Mouse (Mus musculus) midbrain, embryonic 16.5 days (tissue): Measurements from ENCODE around the gene Itga9. TPM values are rescaled to one million over a fixed set of nuclear protein-coding genes. Genes with fewer than 3 reads are reported as not detected.

Experiments
- ATAC-seq: fragments of 200-750 bp; cut with Nextera tagmentation; 2 replicates; pipeline ENCODE4 v1.8.0; 2017; ENCODE audit warnings: moderate TSS enrichment
- H3K27ac ChIP-seq: fragments of 300-500 bp; sonication (generic); 2 replicates; pipeline ENCODE4 v1.5.1; 2014; ENCODE audit warnings: mild to moderate bottlenecking, low read length, mixed read lengths
- H3K27me3 ChIP-seq: fragments of 300-500 bp; sonication (generic); 2 replicates; pipeline ENCODE4 v1.6.1; 2014; ENCODE audit warnings: low read depth, low read length, mixed read lengths; ENCODE audit not compliant: control insufficient read depth, insufficient read depth
- H3K36me3 ChIP-seq: fragments of 300-500 bp; sonication (generic); 2 replicates; pipeline ENCODE4 v1.6.1; 2014; ENCODE audit warnings: mild to moderate bottlenecking, low read length, moderate library complexity, mixed read lengths; ENCODE audit not compliant: control insufficient read depth, insufficient read depth
- H3K4me1 ChIP-seq: fragments of 300-500 bp; sonication (generic); 2 replicates; pipeline ENCODE4 v1.6.1; 2014; ENCODE audit warnings: mild to moderate bottlenecking, low read length, mixed read lengths; ENCODE audit not compliant: control insufficient read depth, insufficient read depth
- H3K4me2 ChIP-seq: fragments of 300-500 bp; sonication (generic); 2 replicates; pipeline ENCODE4 v1.6.1; 2014; ENCODE audit warnings: mild to moderate bottlenecking, low read length, mixed read lengths
- H3K4me3 ChIP-seq: fragments of 300-500 bp; sonication (generic); 2 replicates; pipeline ENCODE4 v1.5.1; 2014; ENCODE audit warnings: low read depth, mild to moderate bottlenecking, low read length, moderate library complexity, mixed read lengths
- H3K9ac ChIP-seq: fragments of 300-500 bp; sonication (generic); 2 replicates; pipeline ENCODE4 v1.6.1; 2014; ENCODE audit warnings: low read depth, low read length, mixed read lengths
- H3K9me3 ChIP-seq: fragments of 300-500 bp; sonication (generic); replicated peaks from 2 replicates; pipeline ENCODE4 v1.6.1; 2014; ENCODE audit warnings: mild to moderate bottlenecking, low read length, mixed read lengths; ENCODE audit not compliant: control insufficient read depth, poor library complexity, severe bottlenecking
- WGBS: fragments of 180-500 bp; shearing (Covaris S2); extraction: QIAGEN DNeasy Blood & Tissue Kit; methylation state at CpG from one replicate; pipeline ENCODE4 v1.1.7; 2014; 5-methylcytosine and 5-hydroxymethylcytosine counted together
- polyA plus RNA-seq: library from polyadenylated mRNA; unstranded; fragments of >200 nt; fragmentation: Nextera tagmentation; extraction: Ambion mirVana; gene quantifications from 2 replicates; pipeline ENCODE4 v1.2.1, GENCODE M21; 2015

Itga9 gene
- polyA plus RNA-seq, 1 experiment from 2014 or later, result 1.0 TPM

DNA sequence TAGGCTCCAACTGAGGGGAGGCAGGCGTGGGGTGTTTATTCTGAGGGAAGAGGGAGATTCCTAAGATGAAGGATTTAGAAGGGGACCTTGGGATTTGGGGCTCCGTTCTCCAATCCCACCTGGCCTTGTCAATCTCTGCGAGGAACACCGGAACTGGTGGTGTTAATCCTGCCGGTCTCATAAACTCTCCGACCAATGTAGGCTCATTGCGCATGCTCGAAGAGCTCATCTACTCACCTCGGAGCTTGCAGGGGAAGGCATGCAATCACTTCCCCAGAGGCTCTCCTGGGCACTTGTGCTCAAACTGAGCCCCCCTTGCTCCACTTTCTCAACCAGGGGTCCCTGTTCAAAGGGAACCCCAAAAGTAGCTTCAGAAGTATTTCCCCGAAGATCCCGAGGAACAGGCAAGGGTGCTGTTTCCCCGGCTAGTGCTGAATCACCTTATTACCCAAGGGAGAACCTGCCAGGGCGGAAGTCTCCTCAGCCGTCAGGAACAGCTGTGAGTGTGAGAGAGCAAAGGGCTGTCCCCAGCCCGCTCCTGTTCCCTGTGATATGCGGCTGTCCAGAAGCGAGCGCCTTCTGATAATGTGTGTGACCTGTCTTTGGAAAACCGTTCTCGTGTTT, 5.6 kb downstream of the Itga9 start:
- peaks cover 6% of the 10 kb centered on the region for H3K27me3 ChIP-seq
- H3K9me3 ChIP-seq, result no peaks in the 10 kb centered on the region
- 65% methylated on average over 20 of the region's 20 CpGs for WGBS
- H3K4me2 ChIP-seq, result peak overlapping the region; percentile 21; the same call in 1 of the 2 replicates
- no peak for ATAC-seq
- peaks cover 9% of the 10 kb centered on the region for H3K4me1 ChIP-seq
- no peaks in the 10 kb centered on the region for H3K36me3 ChIP-seq
- no peak overlapping the region for H3K9ac ChIP-seq
- no peak overlapping the region for H3K27ac ChIP-seq
- H3K4me3 ChIP-seq, result no peak overlapping the region

- no peak overlapping the region for H3K4me2 ChIP-seq
- no peaks in the 10 kb centered on the region for H3K9me3 ChIP-seq
- no peaks in the 10 kb centered on the region for H3K27me3 ChIP-seq
- H3K4me3 ChIP-seq, result no peak overlapping the region
- WGBS, result 77% methylated on average over 5 of the region's 5 CpGs
- ATAC-seq, result no peak
- no peaks in the 10 kb centered on the region; the same call in 1 of the 2 replicates for H3K4me1 ChIP-seq
- H3K27ac ChIP-seq, result no peak overlapping the region
- H3K9ac ChIP-seq, result no peak overlapping the region
- H3K36me3 ChIP-seq, result no peaks in the 10 kb centered on the region
These were observed 10.7 kb downstream of the Itga9 start for GRCm38 (mm10) chr9:118617237-118617636.

DNA sequence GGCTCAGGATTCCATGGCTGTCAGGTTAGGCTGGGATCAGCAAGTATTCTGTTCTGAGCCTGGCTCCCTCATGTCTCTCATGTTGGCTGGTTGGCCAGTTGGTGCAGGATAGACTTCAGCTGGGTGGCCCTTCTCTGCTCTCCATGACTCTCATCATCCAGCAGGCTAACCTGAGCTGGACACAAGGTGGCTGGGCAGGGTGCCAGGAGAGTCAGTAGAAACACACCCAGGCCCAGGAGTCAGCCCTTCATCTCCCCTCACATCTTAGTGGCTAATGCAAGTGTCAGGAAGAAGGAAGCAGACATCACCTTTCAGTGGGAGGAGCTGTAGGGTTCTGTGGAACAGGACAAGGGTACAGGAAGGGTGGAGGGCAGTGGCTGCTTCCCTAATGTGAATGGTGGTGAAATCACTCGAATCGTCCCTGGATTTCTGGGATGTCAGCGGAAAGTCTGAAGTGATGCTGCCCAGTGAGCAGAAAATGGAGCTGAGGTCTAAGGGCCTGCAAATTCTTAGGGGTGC, 12.3 kb downstream of the Itga9 start:
- Histone ChIP-seq H3K4me1 (no peaks in the 10 kb centered on the region), H3K9me3 (no peaks in the 10 kb centered on the region), H3K9ac (no peak overlapping the region), H3K36me3 (no peaks in the 10 kb centered on the region), H3K4me2 (no peak overlapping the region), H3K4me3 (no peak overlapping the region), H3K27me3 (no peaks in the 10 kb centered on the region), H3K27ac (no peak overlapping the region)
- WGBS, result 96% methylated on average over 3 of the region's 3 CpGs
- ATAC-seq, result no peak

DNA sequence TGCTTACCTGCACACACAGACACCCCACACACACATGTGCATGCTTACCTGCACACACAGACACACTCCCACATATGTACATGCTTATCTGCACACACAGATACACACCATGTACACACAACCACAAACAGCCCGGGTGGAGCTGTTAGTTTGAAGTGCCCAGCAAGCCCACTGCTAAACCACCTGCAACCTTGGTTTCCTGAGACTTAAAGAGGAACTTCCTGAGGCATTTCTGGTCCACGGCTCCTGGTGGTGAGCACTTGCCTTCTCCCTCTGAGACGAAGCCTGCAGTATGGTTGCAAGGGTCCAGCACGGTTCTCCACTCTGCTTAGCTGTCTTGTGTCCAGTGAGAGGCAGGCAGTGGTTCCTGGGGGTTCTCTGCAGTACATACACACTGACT, 14.3 kb downstream of the Itga9 start:
- H3K27ac ChIP-seq, result no peak overlapping the region
- WGBS, result 60% methylated on average over 4 of the region's 4 CpGs
- no peaks in the 10 kb centered on the region for H3K4me1 ChIP-seq
- H3K4me3 ChIP-seq, result no peak overlapping the region
- no peaks in the 10 kb centered on the region for H3K36me3 ChIP-seq
- no peaks in the 10 kb centered on the region for H3K9me3 ChIP-seq
- H3K9ac ChIP-seq, result no peak overlapping the region
- H3K4me2 ChIP-seq, result no peak overlapping the region
- no peak for ATAC-seq
- H3K27me3 ChIP-seq, result no peaks in the 10 kb centered on the region

GRCm38 (mm10) chr9:118621691-118622090, 15.2 kb downstream of the Itga9 start:
- ATAC-seq, result no peak
- WGBS, result 92% methylated on average over 6 of the region's 6 CpGs

GRCm38 (mm10) chr9:118622376-118623166, 16.1 kb downstream of the Itga9 start:
- Histone ChIP-seq H3K4me2 (no peak overlapping the region), H3K27me3 (no peaks in the 10 kb centered on the region)

More at GRCm38 (mm10) chr9:118621691-118622090, 15.2 kb downstream of the Itga9 start:
- Histone ChIP-seq H3K36me3 (no peaks in the 10 kb centered on the region), H3K27ac (no peak overlapping the region), H3K4me1 (no peaks in the 10 kb centered on the region), H3K9ac (no peak overlapping the region), H3K9me3 (no peaks in the 10 kb centered on the region), H3K27me3 (no peaks in the 10 kb centered on the region), H3K4me2 (no peak overlapping the region), H3K4me3 (no peak overlapping the region)

GRCm38 (mm10) chr9:118623483-118623882, 17.0 kb downstream of the Itga9 start:
- Histone ChIP-seq H3K9me3 (no peaks in the 10 kb centered on the region), H3K4me1 (no peaks in the 10 kb centered on the region), H3K4me2 (no peak overlapping the region), H3K27me3 (no peaks in the 10 kb centered on the region), H3K27ac (no peak overlapping the region), H3K36me3 (no peaks in the 10 kb centered on the region), H3K4me3 (no peak overlapping the region), H3K9ac (no peak overlapping the region)
- ATAC-seq, result no peak
- WGBS, result 76% methylated on average over 9 of the region's 9 CpGs

More at GRCm38 (mm10) chr9:118622376-118623166, 16.1 kb downstream of the Itga9 start:
- H3K9ac ChIP-seq, result no peak overlapping the region
- WGBS, result 83% methylated on average over 18 of the region's 18 CpGs
- ATAC-seq, result no peak
- H3K36me3 ChIP-seq, result no peaks in the 10 kb centered on the region
- H3K27ac ChIP-seq, result no peak overlapping the region
- H3K4me3 ChIP-seq, result no peak overlapping the region
- H3K4me1 ChIP-seq, result no peaks in the 10 kb centered on the region
- no peaks in the 10 kb centered on the region for H3K9me3 ChIP-seq

- WGBS, result 34% methylated on average over 7 of the region's 7 CpGs
These were observed 17.7 kb downstream of the Itga9 start for GRCm38 (mm10) chr9:118624146-118624545.

GRCm38 (mm10) chr9:118629763-118630379, 23.4 kb downstream of the Itga9 start:
- H3K27me3 ChIP-seq, result no peaks in the 10 kb centered on the region
- no peak overlapping the region for H3K4me3 ChIP-seq
- H3K9me3 ChIP-seq, result no peaks in the 10 kb centered on the region
- H3K9ac ChIP-seq, result no peak overlapping the region
- H3K27ac ChIP-seq, result no peak overlapping the region
- H3K4me1 ChIP-seq, result no peaks in the 10 kb centered on the region
- H3K4me2 ChIP-seq, result no peak overlapping the region
- H3K36me3 ChIP-seq, result no peaks in the 10 kb centered on the region
- WGBS, result 66% methylated on average over 6 of the region's 6 CpGs
- ATAC-seq, result no peak

More at GRCm38 (mm10) chr9:118624146-118624545, 17.7 kb downstream of the Itga9 start:
- no peaks in the 10 kb centered on the region for H3K9me3 ChIP-seq
- no peaks in the 10 kb centered on the region for H3K36me3 ChIP-seq
- no peak overlapping the region for H3K9ac ChIP-seq
- H3K27ac ChIP-seq, result no peak overlapping the region
- H3K27me3 ChIP-seq, result no peaks in the 10 kb centered on the region
- no peak overlapping the region for H3K4me3 ChIP-seq
- no peak overlapping the region for H3K4me2 ChIP-seq
- H3K4me1 ChIP-seq, result no peaks in the 10 kb centered on the region
- ATAC-seq, result no peak
